Mouse (Mus musculus): Measurements from ENCODE around the gene Smpd3. TPM values are rescaled to one million over a fixed set of nuclear protein-coding genes. Genes with fewer than 3 reads are reported as not detected.

Smpd3 gene
- 42.3 and 45.5 TPM in 2 replicates for polyA plus RNA-seq (2012; rRNA removed)

DNA sequence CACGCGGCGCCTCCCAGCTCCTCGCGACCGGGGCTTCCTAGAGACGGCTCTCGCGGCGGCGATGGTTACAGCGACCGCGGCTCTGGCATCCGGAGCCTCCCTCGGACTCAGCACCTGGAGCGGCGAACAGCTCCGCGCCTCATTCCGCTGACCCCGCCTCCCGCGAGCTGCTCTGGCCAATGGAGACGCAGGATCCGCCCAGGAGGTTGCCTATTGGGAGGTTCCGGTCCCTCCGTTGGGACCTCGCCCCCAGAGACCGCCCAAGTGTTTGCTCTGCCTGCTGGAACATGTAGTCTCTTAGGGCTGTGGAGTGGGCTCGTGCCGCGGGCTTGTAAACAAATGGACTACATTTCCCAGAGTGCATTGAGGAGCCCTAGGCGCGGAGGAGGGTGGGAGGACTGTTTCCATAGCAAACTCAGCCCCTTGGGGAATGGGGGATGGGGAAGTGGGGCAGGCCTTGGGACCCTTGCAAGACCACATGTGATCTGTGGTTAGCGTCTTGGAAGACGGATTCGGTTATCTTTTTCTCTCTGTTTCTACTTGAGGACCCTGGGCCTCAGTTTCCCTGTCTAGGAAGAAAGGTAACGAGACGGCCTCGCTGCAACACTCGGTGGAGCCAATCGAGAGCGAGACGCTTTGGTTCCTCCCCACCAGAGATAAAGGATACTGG is at the start of gene Smpd3:
Gene Smpd3 (minus strand): TSS at position 137 of the 670 bp plus-strand sequence.

DNA sequence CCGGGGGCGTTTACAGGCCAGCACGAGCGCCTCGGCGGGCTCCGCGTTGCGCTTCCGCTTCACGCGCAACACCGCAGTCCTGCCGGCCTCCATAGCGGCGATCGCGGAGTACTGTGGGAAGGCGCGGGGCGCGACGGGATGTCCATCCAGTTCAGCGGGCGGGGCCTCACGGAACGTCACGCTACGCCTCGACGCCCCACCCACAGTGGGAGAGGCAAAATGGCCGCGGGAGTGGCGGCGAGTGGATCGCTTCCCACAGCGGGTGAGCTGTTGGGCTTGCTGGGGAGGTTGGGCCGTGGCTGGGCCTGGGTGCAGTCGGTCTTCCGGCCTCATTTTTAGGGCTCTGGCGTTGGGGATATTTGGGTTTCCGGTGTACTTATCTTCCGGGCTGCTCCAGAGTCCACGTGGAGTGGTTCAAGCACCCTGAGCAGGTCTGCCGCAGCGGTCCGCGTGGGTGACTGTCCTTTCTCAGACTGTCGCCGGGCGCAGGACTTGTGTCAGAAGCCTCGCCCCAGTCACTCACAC is 126.9 kb downstream of the Smpd3 start, which contains the start of the genes Slc7a6os and Prmt7:
Gene Slc7a6os (minus strand): TSS at position 115 of the 525 bp plus-strand sequence.
Gene Prmt7 (plus strand): TSS at position 116 of the 525 bp plus-strand sequence.

Other genes starting within 250 kb of the Smpd3 start
- gene Esrp2, start 201.0 kb downstream of the Smpd3 start, polyA plus RNA-seq (2012; rRNA removed) = 50.7 and 61.8 TPM in 2 replicates
- gene Pla2g15, start 187.6 kb downstream of the Smpd3 start, polyA plus RNA-seq (2012; rRNA removed) = 3.4 and 3.8 TPM in 2 replicates
- 3.8 and 7.7 TPM in 2 replicates for gene Slc7a6, start 169.1 kb downstream of the Smpd3 start, polyA plus RNA-seq (2012; rRNA removed)
- 5.6 and 10.4 TPM in 2 replicates for gene Slc7a6os, start 127.1 kb downstream of the Smpd3 start, polyA plus RNA-seq (2012; rRNA removed)
- gene Prmt7, start 127.1 kb downstream of the Smpd3 start, polyA plus RNA-seq (2012; rRNA removed) = 8.9 and 9.4 TPM in 2 replicates
- 0.37 and 0.54 TPM in 2 replicates for gene Zfp90, start 77.3 kb upstream of the Smpd3 start, polyA plus RNA-seq (2012; rRNA removed)
- gene 6030452D12Rik, start 162.5 kb upstream of the Smpd3 start, polyA plus RNA-seq (2012; rRNA removed) = not detected in 2 replicates
- 1.8 and 2.1 TPM in 2 replicates for gene Cdh3, start 172.9 kb upstream of the Smpd3 start, polyA plus RNA-seq (2012; rRNA removed)
- 26.5 and 33.5 TPM in 2 replicates for gene Gm10073, start 235.5 kb upstream of the Smpd3 start, polyA plus RNA-seq (2012; rRNA removed)